Mouse (Mus musculus): ENCODE measurements around the gene Sfrp5. TPM values are rescaled to one million over a fixed set of nuclear protein-coding genes. Genes with fewer than 3 reads are reported as not detected.

Gene Sfrp5
- polyA plus RNA-seq (2015; fragmentation: Nextera tagmentation; extraction: Ambion mirVana), result 2.7 and 3.5 TPM in 2 replicates

DNA sequence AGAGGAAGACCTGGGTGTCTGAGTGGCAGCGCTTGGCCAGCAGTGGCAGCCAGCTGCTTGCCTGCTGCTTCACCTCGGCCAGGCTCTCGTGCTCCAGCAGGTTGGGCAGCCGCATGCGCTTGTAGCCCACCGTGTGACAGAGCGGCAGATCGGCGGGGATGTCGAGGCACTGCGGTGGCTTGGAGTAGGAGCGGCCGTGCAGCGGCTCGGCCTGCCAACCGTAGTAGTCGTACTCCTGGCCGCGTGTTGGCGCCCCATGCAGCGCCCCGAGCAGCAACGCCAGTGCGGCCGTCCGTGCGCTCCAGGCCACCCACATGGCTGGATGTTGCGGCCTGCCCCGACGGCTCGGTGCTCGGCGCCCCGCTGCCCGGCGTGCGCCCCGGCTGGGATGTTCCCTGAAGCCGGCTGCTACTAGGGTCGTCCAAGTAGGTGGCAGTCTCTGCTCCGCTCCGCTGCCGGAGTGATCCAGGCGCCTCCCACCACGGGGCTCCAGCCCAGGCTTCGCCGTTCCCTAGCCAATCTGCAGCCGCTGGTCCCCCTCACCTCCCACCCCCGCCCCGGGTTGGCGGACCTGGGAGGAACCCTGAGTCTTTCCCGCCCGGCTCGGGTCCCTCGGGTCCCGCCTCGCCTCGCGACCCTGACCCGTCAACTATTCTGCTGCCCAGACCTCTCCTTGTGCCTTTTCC is at the start of gene Sfrp5:
Gene Sfrp5, minus strand, starts transcription at position 557 of the 686 bp plus-strand sequence.
- Histone ChIP-seq H3K27me3 (replicated peaks; ENCODE audit: control insufficient read depth, insufficient read depth, low read length) (peaks cover 50% of the 10 kb centered on the region), H3K36me3 (ENCODE audit: control insufficient read depth, insufficient read depth, low read length) (no peaks in the 10 kb centered on the region), H3K4me2 (ENCODE audit: low read length) (peak within 1 kb of the TSS; percentile 54), H3K9me3 (ENCODE audit: control insufficient read depth, low read length) (no peaks in the 10 kb centered on the region), H3K27ac (ENCODE audit: low read depth, low read length) (no peak within 1 kb of the TSS), H3K9ac (ENCODE audit: low read depth, low read length) (no peak within 1 kb of the TSS), H3K4me3 (ENCODE audit: low read length) (peak within 1 kb of the TSS; percentile 31), H3K4me1 (ENCODE audit: control insufficient read depth, insufficient read depth, low read depth, low read length) (peaks cover 13% of the 10 kb centered on the region)
- WGBS, result under 1% methylated on average over 43 of the region's 60 CpGs
- ATAC-seq, result peak; percentile 53; the same call in 1 of the 2 replicates

GRCm38 (mm10) chr19:42249976-42250914 is 48.2 kb upstream of the Sfrp5 start:
- peaks cover 6% of the 10 kb centered on the region for H3K4me1 ChIP-seq (ENCODE audit: control insufficient read depth, insufficient read depth, low read depth, low read length)
- WGBS, result 75% methylated on average over 11 of the region's 11 CpGs
- no peak overlapping the region for H3K9ac ChIP-seq (ENCODE audit: low read depth, low read length)
- H3K4me3 ChIP-seq (ENCODE audit: low read length), result no peak overlapping the region
- H3K27me3 ChIP-seq (replicated peaks; ENCODE audit: control insufficient read depth, insufficient read depth, low read length), result no peaks in the 10 kb centered on the region
- H3K4me2 ChIP-seq (ENCODE audit: low read length), result no peak overlapping the region
- H3K27ac ChIP-seq (ENCODE audit: low read depth, low read length), result no peak overlapping the region
- ATAC-seq, result no peak
- H3K36me3 ChIP-seq (ENCODE audit: control insufficient read depth, insufficient read depth, low read length), result no peaks in the 10 kb centered on the region
- no peaks in the 10 kb centered on the region for H3K9me3 ChIP-seq (ENCODE audit: control insufficient read depth, low read length)

GRCm38 (mm10) chr19:42247519-42247918 is 45.5 kb upstream of the Sfrp5 start, which contains the start of gene Golga7b:
TSS of gene Golga7b (plus strand) at chr19:42247574.
- H3K36me3 ChIP-seq (ENCODE audit: control insufficient read depth, insufficient read depth, low read length), result no peaks in the 10 kb centered on the region
- no peaks in the 10 kb centered on the region for H3K27me3 ChIP-seq (replicated peaks; ENCODE audit: control insufficient read depth, insufficient read depth, low read length)
- H3K4me3 ChIP-seq (ENCODE audit: low read length), result no peak within 1 kb of the TSS
- WGBS, result 88% methylated on average over 3 of the region's 3 CpGs
- no peak within 1 kb of the TSS for H3K4me2 ChIP-seq (ENCODE audit: low read length)
- no peaks in the 10 kb centered on the region for H3K4me1 ChIP-seq (ENCODE audit: control insufficient read depth, insufficient read depth, low read depth, low read length)
- H3K9me3 ChIP-seq (ENCODE audit: control insufficient read depth, low read length), result no peaks in the 10 kb centered on the region
- H3K9ac ChIP-seq (ENCODE audit: low read depth, low read length), result no peak within 1 kb of the TSS
- H3K27ac ChIP-seq (ENCODE audit: low read depth, low read length), result no peak within 1 kb of the TSS
- ATAC-seq, result no peak

DNA sequence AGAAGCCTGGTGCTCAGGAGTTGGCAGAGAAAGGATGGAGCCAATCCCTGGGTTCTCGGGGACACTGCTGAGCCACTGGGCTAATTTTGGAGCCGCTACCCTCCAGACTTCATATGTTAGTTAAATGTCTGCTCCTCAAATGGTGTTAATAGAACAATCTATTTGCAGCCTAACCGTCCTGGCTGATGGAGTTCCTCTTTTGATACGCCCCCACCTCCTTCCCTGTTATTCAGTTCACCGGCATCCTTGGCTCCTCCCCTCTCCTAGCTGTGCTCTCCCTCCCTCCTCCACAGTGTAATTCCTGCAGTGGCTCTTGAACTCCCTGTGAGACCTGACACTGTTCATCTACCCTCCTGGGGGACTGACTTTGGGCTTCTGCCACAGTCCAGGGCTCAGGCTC is 44.6 kb upstream of the Sfrp5 start:
- H3K9ac ChIP-seq (ENCODE audit: low read depth, low read length), result no peak overlapping the region
- no peak overlapping the region for H3K4me2 ChIP-seq (ENCODE audit: low read length)
- H3K4me1 ChIP-seq (ENCODE audit: control insufficient read depth, insufficient read depth, low read depth, low read length), result no peaks in the 10 kb centered on the region
- no peaks in the 10 kb centered on the region for H3K36me3 ChIP-seq (ENCODE audit: control insufficient read depth, insufficient read depth, low read length)
- H3K9me3 ChIP-seq (ENCODE audit: control insufficient read depth, low read length), result no peaks in the 10 kb centered on the region
- H3K27ac ChIP-seq (ENCODE audit: low read depth, low read length), result no peak overlapping the region
- 47% methylated on average over 5 of the region's 5 CpGs for WGBS
- no peak overlapping the region for H3K4me3 ChIP-seq (ENCODE audit: low read length)
- no peak for ATAC-seq
- H3K27me3 ChIP-seq (replicated peaks; ENCODE audit: control insufficient read depth, insufficient read depth, low read length), result no peaks in the 10 kb centered on the region

DNA sequence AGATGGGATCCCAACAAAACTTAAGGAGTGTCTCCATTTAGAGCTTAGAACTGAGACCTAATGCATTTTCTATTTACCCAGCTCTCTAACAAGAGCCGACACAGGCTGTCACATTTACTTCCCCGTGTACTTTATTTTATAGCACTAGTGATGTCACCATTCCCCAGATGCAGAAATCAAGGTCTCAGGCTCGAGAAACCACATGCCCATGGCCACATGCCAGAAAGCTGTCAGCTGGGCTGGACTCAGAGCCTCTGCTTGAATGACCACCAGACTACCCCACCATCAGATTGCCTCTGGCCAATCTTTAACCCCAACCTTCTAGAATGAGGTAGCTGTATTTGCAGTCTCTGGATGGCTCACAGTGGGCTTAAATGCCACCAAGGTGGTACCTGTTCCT is 41.3 kb upstream of the Sfrp5 start:
- no peaks in the 10 kb centered on the region for H3K36me3 ChIP-seq (ENCODE audit: control insufficient read depth, insufficient read depth, low read length)
- no peak overlapping the region for H3K4me3 ChIP-seq (ENCODE audit: low read length)
- H3K27me3 ChIP-seq (replicated peaks; ENCODE audit: control insufficient read depth, insufficient read depth, low read length), result no peaks in the 10 kb centered on the region
- ATAC-seq, result no peak
- H3K9me3 ChIP-seq (ENCODE audit: control insufficient read depth, low read length), result no peaks in the 10 kb centered on the region
- no peak overlapping the region for H3K4me2 ChIP-seq (ENCODE audit: low read length)
- H3K4me1 ChIP-seq (ENCODE audit: control insufficient read depth, insufficient read depth, low read depth, low read length), result no peaks in the 10 kb centered on the region
- 57% methylated on average over 3 of the region's 3 CpGs for WGBS
- no peak overlapping the region for H3K9ac ChIP-seq (ENCODE audit: low read depth, low read length)
- no peak overlapping the region for H3K27ac ChIP-seq (ENCODE audit: low read depth, low read length)

GRCm38 (mm10) chr19:42240881-42241280 is 38.8 kb upstream of the Sfrp5 start:
- Histone ChIP-seq H3K4me2 (ENCODE audit: low read length) (no peak overlapping the region), H3K9me3 (ENCODE audit: control insufficient read depth, low read length) (no peaks in the 10 kb centered on the region), H3K9ac (ENCODE audit: low read depth, low read length) (no peak overlapping the region), H3K27ac (ENCODE audit: low read depth, low read length) (no peak overlapping the region), H3K4me1 (ENCODE audit: control insufficient read depth, insufficient read depth, low read depth, low read length) (peaks cover 6% of the 10 kb centered on the region), H3K27me3 (replicated peaks; ENCODE audit: control insufficient read depth, insufficient read depth, low read length) (no peaks in the 10 kb centered on the region), H3K4me3 (ENCODE audit: low read length) (no peak overlapping the region), H3K36me3 (ENCODE audit: control insufficient read depth, insufficient read depth, low read length) (no peaks in the 10 kb centered on the region)
- ATAC-seq, result no peak
- 43% methylated on average over 8 of the region's 8 CpGs for whole genome bisulfite sequencing

DNA sequence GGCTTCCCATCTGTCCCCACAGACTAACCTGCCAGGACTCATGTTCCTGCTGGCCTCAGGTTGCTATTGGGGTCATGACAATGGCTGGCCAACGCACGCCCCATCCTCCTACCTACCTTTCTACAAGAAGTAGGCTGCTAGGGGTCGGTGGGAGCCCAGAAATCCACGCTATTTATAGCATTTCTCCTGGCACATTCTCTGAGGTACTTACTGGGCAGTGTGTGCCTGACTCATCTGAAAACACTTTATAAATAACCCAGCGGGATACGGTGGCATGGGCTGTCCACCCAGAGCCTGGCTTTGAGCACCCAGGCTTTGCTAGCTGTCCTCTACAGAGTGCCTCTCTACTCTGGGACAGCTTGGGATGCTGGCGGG is 36.3 kb upstream of the Sfrp5 start:
- peaks cover 6% of the 10 kb centered on the region for H3K4me1 ChIP-seq (ENCODE audit: control insufficient read depth, insufficient read depth, low read depth, low read length)
- H3K27ac ChIP-seq (ENCODE audit: low read depth, low read length), result no peak overlapping the region
- H3K27me3 ChIP-seq (replicated peaks; ENCODE audit: control insufficient read depth, insufficient read depth, low read length), result no peaks in the 10 kb centered on the region
- no peak overlapping the region for H3K9ac ChIP-seq (ENCODE audit: low read depth, low read length)
- 71% methylated on average over 7 of the region's 7 CpGs for WGBS
- no peak for ATAC-seq
- H3K4me3 ChIP-seq (ENCODE audit: low read length), result no peak overlapping the region
- H3K36me3 ChIP-seq (ENCODE audit: control insufficient read depth, insufficient read depth, low read length), result no peaks in the 10 kb centered on the region
- no peak overlapping the region for H3K4me2 ChIP-seq (ENCODE audit: low read length)
- no peaks in the 10 kb centered on the region for H3K9me3 ChIP-seq (ENCODE audit: control insufficient read depth, low read length)

GRCm38 (mm10) chr19:42237602-42238340 is 35.7 kb upstream of the Sfrp5 start:
- Histone ChIP-seq H3K4me2 (ENCODE audit: low read length) (no peak overlapping the region), H3K4me1 (ENCODE audit: control insufficient read depth, insufficient read depth, low read depth, low read length) (peaks cover 6% of the 10 kb centered on the region), H3K27ac (ENCODE audit: low read depth, low read length) (no peak overlapping the region), H3K9me3 (ENCODE audit: control insufficient read depth, low read length) (no peaks in the 10 kb centered on the region), H3K36me3 (ENCODE audit: control insufficient read depth, insufficient read depth, low read length) (no peaks in the 10 kb centered on the region), H3K27me3 (replicated peaks; ENCODE audit: control insufficient read depth, insufficient read depth, low read length) (no peaks in the 10 kb centered on the region), H3K9ac (ENCODE audit: low read depth, low read length) (no peak overlapping the region), H3K4me3 (ENCODE audit: low read length) (no peak overlapping the region)
- 12% methylated on average over 4 of the region's 4 CpGs for WGBS
- peak; percentile 27; the same call in 1 of the 2 replicates for ATAC-seq
